Mouse (Mus musculus): ENCODE data around the gene Zfp385a.
A peak's percentile ranks its signal among the peaks of the same experiment; 100 is the strongest.

Gene Zfp385a

DNA sequence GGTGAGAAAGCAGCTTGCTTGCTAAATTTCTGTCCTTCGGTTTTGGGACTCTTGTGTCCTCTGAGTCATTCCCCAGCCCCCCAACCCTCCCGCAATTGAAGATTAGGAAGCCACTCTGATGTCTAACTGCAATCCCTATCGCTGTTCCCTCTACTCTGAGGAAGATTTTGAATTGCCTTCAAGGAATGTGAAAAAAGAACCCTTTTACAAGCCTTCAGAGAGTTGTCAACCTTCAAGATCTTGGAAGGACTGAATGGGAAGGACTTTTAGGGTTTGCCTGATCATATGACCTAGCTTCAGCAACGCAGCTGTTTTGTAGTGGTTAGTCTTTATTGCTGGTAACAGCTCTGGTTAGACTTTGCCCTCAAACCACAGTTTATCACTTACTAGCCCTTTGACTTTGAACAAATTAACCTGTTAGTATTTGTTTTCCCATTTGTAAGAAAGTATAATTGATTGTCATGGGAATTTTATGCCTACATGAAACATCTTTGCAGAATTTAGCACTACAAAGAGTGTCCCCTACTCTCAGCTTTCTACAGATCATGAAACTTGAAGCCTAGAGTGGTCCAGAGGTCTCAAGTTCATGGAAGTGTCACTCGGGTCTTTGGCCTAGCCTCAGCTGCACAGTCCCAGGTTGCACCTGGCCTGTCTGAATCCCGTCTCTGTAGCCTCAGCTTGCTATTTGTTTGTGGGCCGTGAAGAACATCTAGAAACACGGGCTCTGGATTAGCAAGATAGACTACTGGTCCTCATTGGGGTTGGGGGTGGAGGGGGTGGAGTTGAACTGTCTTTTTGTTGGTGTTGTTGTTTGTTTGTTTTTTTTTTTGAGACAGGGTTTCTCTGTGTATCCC, 33.9 kb downstream of the Zfp385a start:
- no peak for DNase-seq

DNA sequence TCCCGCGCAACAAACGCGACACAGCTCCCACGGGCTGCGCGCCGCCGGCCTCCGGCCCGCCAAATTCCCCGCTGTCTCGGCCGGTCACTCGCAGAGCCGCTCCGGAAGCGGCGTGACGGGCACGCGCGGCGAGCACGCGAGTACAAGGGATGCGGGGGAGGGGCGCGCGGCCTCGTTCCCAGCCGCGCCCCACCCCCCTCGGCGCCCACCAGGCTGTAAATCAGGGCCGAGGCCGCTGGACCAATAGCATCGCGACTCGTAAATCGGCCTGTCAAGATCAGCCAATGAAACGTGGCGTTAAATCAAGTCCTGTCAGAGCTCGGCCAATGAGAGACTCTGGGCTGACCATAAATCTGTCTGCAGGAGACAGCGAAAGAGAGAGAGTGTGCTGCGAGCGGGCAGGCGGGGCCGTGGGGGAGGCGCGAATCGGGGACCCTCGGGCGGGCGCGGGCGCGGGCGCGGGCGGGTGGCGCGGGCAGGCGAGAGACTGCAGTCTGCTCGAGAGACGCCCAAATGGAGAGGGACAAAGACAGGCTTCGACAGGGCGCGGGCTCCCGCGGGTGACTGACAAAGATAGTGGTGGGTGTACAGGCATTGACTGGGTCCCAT, 34.7 kb downstream of the Zfp385a start:
- DNase-seq = peak; percentile 99

DNA sequence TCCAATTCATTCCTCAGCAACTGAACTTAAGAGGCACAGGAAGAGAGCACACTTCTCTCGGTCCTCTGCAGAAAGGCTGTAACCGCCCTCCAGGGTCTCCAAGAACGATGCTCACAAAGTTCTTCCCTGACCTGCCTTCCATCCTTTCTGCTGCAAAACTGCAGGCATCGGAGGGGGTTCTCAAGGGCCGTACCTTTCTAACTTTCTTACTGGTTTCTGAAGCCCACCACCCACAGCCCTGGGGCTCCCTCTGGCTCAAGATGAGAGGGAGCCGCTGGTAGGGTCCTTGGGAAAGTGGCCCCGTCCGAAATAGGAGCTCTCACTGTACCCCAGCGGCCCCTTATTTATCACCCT, 35.3 kb downstream of the Zfp385a start:
- DNase-seq = no peak

DNA sequence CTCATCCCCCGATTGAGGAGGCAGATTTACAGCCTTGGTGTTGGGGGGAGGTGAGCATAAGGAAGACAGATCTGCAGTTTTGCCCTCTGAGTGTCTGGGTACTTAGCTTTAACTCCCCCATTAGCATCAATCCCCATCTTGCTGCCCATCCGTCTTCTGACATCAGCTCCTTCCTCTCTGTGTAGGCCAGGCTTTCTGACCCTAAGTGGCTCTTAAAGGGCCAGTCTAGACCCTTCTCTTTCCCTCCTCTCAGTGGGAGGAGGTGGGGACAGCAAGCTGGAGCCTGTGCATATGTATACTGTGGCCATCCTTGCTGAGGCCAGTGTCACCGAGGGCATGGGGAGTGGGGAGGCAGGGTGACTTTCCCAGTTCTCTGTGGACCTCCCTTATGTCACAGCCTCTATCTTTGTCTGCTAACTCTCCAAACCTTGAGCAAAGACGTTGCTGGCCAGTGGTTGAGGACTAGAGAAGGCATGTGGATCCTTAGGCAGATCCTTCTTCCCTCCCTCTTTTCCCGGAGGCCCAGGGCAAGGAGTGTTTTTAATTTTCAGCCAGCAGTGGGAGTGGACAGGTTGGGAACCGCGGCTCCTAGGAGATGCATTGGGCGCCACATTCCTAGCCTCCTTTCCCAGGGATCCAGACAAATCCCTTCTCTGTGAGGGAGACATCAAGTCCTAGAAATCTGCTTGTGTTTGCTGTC, 35.8 kb downstream of the Zfp385a start:
- no peak for DNase-seq

DNA sequence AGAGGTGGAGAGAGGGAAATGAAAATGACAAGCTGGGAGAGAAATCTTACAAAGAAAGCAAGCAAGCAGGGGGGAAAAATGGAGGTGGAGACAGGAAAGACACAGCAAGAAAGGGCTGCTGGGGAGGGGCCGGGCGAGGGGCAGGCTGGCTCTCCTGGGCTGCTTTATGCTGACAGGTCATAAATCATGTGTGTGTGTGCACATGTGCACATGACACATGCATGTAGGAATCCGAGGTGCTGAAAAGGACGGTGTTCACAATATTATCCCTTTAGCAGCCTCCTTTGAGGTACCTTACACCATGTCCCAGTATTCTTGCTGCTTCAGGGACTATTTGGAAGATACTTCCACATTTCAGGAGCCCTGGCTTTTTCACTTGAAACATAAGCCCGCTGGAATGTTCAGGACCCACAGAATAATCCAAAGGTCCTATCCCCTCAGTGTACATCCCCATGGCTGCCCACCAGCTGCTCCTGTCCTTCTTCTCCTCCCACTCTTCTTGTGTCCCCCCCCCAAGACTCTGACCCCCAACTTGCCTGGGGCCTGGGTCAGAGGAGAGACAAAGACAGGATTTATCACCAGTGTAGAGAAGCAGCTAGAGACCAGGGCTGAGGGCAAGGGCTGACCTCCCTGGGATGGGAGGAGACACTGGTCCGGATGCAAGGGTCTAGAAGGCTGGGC, 37.4 kb downstream of the Zfp385a start:
- DNase-seq = no peak

DNA sequence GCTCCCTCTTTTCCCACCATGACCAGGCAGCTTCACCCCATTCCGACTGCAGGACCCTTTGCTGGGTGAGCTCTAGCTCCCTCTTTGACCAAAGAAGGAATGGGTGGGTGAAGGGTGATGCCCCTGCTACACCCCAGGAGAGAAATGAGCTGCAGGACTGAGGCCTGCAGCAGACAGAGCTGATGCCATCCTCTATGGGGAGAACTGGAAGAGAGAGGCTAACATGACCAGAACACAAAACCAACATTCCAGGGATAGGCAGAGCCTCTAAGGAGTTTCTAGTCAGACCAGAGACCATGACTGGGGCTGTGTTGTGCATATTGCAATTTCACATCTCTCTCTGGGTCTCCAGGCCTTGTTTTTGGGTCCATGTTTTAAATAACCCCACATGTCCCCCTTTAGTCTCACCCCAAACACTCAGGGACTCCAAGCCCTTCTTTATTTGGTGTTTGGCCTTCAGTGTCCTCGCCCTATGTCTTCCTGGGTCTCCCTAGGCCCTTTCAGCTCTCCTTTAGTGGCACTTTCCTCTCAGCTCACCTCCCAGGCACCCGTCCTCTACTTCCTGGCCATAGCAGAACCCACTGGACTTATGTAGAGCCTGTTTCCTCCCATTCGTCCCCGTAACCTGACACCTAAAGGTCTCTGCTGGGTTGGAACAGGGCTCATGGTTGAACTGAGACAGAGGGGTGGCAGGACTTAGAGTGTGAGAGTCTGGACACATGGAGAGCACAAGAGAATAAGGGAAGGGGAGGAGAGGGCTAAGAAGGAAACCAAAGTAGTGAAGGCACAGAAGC, 38.1 kb downstream of the Zfp385a start:
- no peak for DNase-seq

DNA sequence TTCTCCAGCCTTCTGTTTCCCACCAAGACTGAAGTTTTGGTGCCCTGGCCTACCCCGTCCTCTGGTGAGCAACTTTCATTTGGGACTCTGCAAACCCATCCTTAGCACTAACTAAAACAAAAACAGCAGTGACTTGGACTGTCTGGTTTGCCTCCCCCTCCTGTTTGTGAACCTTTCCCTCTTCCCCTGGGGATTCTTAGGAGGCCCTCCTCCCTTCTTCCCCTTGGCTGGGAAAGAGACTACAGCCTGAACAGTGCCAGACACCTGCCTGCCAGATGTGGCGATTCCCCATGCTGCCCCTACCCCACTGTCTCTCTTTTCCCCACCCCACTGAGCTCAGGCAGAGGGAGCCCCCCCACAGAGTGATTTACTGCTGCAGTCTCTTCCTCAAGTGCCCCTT, 38.8 kb downstream of the Zfp385a start:
- DNase-seq = no peak

DNA sequence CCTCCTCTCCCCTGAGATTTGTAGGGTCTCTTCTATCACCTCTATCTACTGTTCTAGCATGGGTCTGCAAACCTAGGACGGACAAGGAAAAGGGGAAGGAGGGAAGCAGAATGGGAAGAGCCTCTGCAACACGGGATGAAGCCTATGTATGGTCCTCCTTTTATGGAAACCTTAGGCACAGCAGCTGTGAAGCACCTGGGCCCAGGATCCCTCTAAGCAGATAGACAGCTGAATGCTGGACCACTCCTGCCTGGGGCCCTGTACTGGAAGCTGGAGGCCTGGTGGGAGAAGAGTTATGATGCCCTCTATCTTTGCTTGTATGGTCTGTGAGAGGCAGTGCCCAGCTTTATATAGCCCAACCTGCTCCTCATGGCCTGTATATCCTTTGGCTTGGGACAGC, 39.3 kb downstream of the Zfp385a start:
- no peak for DNase-seq

DNA sequence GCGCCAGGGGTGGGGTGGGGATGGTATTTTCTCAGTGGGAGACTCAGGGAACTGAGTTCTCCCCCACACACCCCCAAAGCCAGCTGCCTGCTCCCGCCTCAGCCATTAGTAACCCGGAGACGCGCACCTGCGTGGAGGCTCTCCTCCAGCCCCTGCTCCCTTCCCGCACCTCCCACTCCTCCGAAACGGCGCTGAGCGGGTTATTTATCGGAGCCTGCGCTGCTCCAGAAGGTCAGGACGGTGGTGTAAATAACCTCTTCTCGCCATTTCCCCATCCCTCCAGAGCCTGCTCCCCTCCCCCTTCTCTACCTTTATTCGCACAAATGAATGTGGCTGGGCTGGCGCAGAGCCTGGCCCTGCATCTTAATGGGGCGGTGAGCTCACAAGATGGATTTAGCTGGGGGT, 39.8 kb downstream of the Zfp385a start:
- no peak for DNase-seq

DNA sequence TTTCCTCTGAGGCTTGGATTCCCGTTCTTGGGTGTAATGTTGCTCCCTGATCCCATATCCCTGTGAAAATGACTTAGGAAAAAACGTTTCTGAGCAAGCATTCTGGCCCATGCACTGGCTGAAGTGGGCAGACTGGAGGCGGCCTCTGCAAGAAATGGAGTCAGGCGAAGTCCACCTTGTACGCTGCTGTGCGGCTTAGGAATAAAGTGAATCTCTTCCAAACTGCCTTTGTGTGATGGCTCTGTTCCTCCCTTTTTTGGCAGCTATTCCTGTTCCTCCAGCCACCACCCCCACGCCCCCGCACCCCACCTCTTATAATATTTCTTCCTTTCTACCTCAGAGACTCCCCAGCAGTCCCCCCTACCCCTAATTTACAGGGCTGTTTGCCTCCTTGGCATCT, 40.2 kb downstream of the Zfp385a start:
- DNase-seq = no peak

DNA sequence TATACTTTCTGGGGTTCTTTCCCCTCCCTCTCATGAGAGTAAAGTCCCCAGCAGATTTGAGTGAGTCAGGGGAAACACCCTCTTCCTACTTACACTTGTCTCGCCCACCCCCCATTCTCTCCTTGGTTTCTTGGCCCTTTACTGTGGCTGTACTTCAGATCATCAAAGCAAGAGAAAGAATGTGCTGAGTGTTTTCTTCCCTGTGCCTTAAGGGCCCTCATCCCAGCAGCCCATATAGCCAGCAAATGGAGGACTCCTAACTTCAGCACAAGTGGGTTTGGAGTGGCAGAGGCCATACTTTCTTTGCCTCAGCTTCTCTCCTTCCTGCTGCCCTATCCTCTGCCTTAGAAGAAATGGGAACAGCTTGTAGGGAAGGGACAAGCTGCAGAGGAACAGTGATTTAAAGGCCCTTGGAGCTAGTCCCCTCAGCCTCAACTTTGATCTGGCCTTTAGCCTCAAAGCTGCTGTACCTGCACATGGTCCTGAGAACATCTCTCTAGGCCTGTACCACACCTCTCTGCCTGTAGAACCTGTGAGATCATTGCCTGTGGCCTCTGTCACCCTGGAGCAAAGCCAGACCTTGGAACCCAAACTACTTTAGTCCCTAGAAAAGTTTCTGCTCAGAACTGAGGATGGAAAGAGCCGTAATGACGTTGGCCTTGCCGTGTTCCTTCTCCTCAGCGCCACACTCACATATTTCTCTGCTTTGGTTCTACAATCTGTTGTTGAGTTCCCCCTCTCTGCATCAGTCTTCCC, 40.9 kb downstream of the Zfp385a start:
- DNase-seq = no peak

DNA sequence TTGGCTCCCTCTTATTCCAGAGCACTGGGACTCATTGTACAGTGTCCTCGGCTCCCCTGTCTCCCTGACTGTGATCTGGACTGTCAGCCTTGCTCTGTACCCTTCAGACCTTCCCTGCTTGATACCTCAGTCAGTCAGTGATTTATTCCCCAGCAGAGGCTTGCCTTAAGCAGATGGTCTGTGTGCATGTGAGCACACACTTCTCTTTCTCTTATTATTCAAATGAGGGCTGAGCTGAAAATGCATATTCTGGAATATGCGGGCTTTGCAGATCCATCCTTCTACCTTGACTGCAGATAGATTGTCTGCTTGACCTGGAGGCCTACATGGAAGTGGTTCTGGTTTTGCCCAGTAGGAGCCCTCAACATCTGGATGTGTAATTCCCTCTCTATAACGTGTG, 41.9 kb downstream of the Zfp385a start:
- no peak for DNase-seq

DNA sequence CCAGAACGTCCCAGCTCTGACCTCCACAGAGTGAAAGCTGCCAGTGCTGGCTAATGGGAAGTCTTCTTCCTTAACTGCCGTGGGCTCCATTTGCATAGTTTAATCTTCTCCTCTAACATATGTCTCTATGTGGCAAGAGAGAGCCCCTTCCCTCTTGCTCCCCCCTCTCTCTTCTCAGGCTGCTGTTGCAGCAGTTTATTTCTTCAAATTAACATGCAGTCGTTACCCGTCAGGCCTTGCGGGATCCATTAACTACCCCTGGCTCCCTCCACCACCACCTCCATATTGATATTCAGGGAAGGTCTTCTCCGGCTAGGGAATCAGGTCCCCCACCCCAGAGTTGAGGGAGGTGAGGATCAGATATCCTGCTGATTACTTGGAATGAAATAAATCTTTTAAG, 42.6 kb downstream of the Zfp385a start:
- DNase-seq = no peak

DNA sequence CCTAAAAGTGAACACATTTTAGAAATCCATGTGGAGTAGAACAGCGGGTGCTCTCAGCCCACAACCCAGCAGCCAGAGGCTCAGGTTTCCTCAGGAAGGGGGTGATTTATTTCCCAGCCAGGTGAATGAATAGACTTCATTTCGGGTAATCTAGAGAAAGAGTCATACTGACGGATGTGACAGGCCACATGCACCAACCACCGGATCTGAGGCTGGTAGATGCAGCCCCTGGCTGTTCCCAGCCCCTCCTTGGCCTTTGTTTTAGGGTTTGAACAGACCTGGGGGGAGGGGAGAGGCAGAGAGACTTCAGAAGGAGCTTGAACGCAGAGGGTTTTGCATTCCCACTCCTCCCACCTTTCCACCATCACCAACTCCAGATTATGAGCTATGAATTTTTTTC, 44.0 kb downstream of the Zfp385a start:
- no peak for DNase-seq

DNA sequence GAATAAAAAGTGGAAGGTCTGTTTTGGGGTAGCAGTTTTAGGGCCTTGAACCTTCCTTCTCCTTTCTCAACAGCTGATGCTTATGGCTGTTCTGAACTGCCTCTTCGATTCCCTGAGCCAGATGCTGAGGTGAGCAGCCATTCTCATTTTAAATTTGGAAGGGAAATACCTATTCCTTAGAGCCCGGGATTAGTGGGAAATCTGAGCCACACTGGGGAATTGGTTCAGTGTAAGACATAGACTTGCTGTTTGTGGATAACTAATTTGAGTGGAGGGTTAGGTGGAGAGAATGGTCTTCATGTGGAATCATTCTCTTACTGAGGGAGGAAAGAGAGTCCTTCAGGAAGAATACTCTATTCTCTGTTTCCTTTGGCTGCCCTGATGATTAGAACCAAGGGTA, 45.2 kb downstream of the Zfp385a start:
- DNase-seq = no peak

DNA sequence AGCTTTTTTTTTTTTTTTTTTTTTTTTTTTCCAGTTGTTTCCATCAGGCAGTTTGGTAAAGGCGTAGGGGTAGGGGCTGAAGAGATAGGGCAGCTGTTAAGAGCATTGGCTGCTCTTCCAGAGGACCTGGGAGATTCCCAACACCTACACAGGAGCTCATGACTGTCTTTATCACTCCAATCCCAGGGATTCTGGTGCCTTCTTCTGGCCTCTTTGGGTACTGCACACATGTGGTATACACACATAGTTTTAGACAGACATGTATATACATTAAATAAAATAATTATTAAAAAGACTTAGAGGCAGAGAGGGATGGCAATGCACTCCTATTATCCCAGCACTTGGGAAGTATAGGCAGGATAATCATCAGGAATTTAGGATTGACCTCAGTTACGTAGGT, 46.5 kb downstream of the Zfp385a start:
- DNase-seq = no peak

DNA sequence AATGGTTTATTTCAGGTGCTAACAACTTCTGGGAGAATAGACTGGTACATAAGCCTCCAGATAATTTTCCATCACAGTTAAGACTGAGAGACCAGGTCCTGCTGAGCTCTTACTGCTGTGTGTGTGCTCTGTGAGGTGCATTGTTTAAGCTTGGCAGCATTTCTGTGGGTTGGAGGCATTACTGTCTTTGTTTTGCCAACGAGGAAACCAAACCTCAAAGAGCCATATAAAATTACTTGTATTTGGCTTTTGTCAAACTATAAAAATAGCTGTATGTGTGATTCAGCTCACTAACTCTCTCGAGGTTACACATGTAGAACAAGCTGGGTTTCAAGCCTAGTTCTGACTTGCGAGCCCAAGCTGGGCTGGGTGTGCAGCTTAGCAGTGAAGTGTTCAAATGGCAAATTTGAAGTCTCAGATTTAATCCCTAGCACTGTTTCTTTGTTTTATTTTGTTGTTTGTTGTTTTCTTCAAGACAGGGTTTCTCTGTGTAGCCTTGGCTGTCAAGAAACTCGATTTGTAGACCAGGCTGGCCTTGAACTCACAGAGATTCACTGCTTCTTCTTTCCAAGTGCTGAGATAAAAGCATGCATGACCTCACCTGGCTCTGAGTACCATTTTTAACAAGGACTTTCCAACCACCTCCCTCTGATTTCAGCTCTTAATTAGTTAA, 47.1 kb downstream of the Zfp385a start:
- no peak for DNase-seq

DNA sequence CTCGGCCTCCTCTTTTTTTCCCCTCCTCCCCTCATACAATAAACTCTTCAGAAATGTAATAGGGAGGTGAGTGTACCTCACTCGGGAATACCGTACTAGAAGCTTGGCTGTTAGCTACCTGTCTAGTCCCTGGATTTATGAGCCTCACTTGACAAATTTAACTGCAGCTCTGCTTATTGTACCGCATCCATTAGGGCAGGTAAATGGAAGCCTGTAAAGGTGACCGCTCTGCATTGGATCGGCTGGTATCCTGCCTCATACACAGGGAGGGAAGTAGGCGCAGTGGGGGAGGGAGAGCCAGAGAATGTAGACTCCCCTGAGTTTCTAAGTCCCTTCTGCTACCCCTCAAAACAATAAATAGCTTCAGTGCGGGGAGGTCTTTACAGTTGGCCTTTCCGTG, 49.0 kb downstream of the Zfp385a start:
- no peak for DNase-seq

DNA sequence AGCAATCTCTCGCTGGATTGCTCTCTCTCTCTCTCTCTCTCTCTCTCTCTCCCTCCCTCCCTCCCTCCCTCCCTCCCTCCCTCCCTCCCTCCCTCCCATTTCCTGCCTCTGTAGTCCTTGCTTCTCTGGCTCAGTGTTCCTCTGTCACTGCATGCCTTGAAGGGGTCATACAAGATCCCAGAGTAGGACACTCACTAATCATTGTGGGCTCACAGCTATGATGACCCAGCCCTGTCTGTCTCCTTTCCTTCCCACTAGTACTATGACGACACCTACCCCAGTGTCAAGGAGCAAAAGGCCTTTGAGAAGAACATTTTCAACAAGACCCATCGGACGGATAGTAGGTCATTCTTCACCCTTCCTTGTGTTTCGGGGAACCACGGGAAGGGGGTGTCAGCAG, 49.5 kb downstream of the Zfp385a start:
- DNase-seq = no peak

DNA sequence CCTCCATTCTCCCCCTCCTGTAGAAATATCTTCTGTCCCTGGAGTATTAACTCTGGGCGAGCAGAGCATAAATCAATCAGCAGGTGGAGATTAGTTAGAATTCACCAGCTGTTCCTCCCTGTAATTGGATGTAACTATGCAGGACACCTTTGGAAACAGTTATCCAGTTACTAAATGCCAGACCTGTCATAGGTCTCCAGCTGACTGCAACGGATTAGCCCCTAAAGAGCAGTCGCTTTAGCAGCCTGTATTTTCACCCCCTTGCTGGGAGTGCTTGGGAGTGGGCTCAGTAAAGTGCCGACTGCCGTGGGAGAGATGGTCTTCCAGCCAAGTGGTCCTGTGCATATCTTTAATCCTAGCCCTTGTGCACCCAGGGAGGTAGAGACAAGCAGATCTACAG, 50.3 kb downstream of the Zfp385a start:
- DNase-seq = no peak

DNA sequence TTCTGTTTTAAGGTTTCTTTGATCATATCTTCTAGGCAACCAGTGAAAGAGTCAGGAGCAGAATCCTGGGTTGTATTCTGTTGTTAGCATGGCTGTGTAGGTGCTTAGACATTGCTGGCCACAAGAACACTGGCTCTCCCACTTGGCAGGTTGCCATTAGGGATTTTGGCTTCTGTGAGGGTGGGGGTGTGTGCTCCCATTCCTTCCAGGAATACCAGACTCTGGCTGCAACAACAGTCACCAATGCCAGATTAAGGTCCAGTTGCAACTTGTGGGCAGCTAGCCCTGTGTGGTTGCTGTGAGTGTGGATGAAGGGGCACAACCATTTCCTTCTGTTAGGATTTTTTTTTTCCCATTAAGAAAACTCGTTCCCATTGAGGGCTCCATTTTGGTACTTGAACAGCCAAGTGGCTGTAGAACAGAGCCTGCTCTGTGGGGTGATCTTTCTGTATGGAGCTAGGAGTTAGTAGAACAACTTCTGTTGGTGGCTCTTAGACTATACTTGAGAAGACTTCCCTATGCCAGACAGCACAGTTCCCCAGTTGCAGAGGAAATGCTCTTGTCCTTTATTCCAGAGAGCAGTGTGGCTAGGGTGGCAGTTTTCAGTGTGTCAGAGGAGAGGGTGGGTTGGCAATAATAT, 54.0 kb downstream of the Zfp385a start:
- no peak for DNase-seq
